Mouse (Mus musculus): ENCODE measurements around the gene Ercc6l2. TPM values are rescaled to one million over a fixed set of nuclear protein-coding genes. Genes with fewer than 3 reads are reported as not detected.
"Not testable (repeated sequence)": the region's sequence is repeated elsewhere in the genome, so short reads cannot be mapped to it uniquely, and the experiment has no call there.

Ercc6l2 gene
- polyA plus RNA-seq, 1 experiment from 2014 or later, result 15.7 TPM

DNA sequence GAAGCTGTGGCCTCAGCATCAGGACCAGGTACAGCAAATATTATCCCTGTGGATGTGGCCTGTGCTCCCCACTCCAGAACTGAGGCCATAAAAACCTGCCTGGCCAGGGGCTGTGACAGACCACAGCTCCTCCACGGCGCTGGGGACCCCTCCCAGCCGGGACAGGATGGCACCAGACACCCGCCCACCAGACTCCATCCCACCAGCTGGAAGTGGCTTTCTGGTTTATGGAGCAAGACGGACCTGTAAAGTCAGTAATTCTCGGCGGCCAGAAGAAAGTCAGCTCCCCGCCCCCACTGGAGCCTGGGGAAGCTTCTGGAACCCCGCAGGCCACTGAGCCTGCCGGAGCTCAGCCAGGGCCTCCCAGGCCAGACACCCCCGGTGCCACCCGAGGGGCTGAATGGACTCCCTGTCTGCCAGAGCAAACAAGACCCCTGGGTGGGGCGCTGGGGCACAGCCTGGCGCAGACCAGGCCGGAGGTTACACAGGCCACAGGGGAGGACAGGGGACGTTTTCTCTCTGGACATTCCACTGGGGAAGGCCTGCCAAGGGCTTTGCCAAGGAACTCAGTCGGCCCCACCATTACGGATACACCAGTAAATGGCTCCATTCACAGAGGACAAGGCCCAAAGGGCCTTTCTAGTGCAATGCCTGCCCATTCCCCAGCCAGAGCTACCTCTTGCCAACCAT is 103.8 kb downstream of the Ercc6l2 start:
- peak; percentile 71 for DNase-seq (ENCODE audit: low spot score)
- peaks cover 28% of the 10 kb centered on the region for H3K4me1 ChIP-seq
- H3K27me3 ChIP-seq (ENCODE audit: insufficient read depth, poor library complexity, severe bottlenecking), result 0 out of 2 replicates have a peak, but pooled peaks cover 3% of the 10 kb centered on the region
- H3K27ac ChIP-seq, result peak overlapping the region; percentile 78
- no peaks in the 10 kb centered on the region for H3K36me3 ChIP-seq
- no peak overlapping the region for H3K4me3 ChIP-seq
- 62% methylated on average over 18 of the region's 18 CpGs for WGBS
- H3K9me3 ChIP-seq, result no peaks in the 10 kb centered on the region

DNA sequence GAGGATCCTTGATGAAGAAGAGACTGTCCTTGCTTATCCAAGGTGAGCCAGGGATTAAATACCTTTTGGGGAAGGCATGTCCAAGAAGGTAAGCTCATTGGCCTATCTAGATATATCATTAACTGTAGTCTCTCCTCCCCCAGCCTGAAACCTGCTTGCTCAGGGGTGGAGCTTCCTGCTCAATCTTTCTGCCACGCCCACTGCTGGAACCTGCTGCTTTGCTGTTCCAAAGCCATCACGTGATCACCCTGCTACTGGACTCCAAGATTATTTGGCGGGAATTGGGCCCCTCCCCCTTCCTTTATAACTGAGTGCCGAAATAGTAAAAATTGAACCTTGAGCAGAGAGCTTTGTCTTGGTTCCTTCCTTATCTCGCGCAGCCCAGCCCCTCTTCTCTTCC is 109.0 kb downstream of the Ercc6l2 start:
- H3K27ac ChIP-seq; DNase-seq (ENCODE audit: low spot score); H3K4me3 ChIP-seq; H3K36me3 ChIP-seq; H3K9me3 ChIP-seq; H3K27me3 ChIP-seq (ENCODE audit: insufficient read depth, poor library complexity, severe bottlenecking): not testable (repeated sequence)
- peaks cover 14% of the 10 kb centered on the region for H3K4me1 ChIP-seq
- 78% methylated on average over 4 of the region's 6 CpGs for WGBS

DNA sequence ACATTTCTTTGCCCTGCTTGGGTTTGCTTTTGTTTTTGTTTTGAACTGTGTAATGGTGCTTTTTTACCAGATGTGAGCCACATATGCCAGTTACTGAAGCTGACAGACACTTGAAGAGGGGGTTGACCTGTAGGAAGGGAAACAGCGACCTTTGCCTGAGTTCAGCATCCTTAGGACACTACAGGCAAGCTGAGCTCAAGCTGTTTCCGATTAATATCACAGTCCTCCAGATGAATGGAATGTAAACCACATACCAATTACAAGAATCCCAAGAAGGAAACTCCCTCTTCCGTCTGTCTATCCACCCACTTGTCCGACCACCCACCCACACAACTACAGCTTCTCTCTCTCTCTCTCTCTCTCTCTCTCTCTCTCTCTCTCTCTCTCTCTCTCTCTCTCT is 112.3 kb downstream of the Ercc6l2 start:
- DNase-seq (ENCODE audit: low spot score), result no peak
- Histone ChIP-seq H3K4me3 (no peak overlapping the region), H3K4me1 (peaks cover 28% of the 10 kb centered on the region), H3K27me3 (ENCODE audit: insufficient read depth, poor library complexity, severe bottlenecking) (no peaks in the 10 kb centered on the region), H3K27ac (0 out of 2 replicates have a peak overlapping the region, but pooled peaks have one; percentile 10), H3K36me3 (no peaks in the 10 kb centered on the region), H3K9me3 (no peaks in the 10 kb centered on the region)
- WGBS, result 29% methylated on average over 4 of the region's 4 CpGs

DNA sequence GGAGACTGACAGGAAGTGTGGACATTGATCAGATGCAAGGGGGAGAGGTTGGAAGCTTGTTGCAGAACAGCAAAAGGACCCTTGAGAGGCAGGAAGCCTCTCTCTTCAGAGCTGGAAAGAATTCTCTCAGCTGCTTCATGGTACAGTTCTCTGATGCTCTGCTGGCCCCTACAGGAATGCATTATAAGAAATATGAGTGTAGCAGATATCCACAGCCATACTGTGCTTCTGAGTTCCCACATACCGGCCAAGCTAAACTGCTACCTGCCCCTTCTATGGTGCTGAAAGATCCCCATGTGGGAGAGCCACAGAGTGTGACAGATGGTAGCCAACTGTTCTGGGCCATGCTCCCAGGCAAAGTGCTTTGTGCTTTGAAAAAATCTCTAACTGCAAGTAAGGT is 114.3 kb downstream of the Ercc6l2 start:
- H3K27ac ChIP-seq, result 0 out of 2 replicates have a peak overlapping the region, but pooled peaks have one; percentile 50
- H3K27me3 ChIP-seq (ENCODE audit: insufficient read depth, poor library complexity, severe bottlenecking), result no peaks in the 10 kb centered on the region
- no peaks in the 10 kb centered on the region for H3K36me3 ChIP-seq
- no peak overlapping the region for H3K4me3 ChIP-seq
- WGBS, result 30% methylated on average over 1 of the region's 1 CpGs
- H3K9me3 ChIP-seq, result no peaks in the 10 kb centered on the region
- H3K4me1 ChIP-seq, result peaks cover 28% of the 10 kb centered on the region
- DNase-seq (ENCODE audit: low spot score), result no peak

DNA sequence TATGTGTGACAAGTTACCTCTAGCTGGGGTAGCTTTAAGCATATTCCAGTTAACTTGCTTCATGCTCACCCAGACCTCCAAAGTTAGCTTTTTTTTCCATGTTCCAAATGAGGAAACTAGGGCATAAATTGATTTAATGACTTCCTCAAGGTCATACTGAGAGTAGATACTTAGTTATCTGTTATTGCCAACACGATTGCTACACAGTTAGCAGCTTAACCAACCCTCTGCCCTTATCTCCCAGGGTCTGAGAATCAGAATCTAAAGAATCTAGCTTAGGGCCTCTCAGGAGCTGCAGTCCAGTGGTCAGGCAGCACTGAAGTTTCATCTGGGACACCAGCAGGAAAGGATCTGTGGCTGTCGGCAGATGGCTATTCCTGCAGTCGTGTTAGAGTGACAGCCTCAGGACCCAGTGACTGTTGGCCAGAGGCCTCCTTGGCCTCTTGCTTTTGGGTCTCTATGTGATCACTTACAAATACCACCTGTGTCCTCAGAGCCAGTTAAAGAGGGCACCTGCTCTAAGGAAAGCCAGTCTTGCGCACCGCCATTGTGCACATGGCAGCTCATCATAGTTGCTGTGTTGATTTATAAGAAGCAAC is 115.0 kb downstream of the Ercc6l2 start:
- DNase-seq (ENCODE audit: low spot score), result no peak
- WGBS, result 51% methylated on average over 5 of the region's 5 CpGs
- Histone ChIP-seq H3K36me3 (no peaks in the 10 kb centered on the region), H3K27ac (peak overlapping the region; percentile 50), H3K27me3 (ENCODE audit: insufficient read depth, poor library complexity, severe bottlenecking) (no peaks in the 10 kb centered on the region), H3K9me3 (no peaks in the 10 kb centered on the region), H3K4me3 (no peak overlapping the region), H3K4me1 (peaks cover 28% of the 10 kb centered on the region)

DNA sequence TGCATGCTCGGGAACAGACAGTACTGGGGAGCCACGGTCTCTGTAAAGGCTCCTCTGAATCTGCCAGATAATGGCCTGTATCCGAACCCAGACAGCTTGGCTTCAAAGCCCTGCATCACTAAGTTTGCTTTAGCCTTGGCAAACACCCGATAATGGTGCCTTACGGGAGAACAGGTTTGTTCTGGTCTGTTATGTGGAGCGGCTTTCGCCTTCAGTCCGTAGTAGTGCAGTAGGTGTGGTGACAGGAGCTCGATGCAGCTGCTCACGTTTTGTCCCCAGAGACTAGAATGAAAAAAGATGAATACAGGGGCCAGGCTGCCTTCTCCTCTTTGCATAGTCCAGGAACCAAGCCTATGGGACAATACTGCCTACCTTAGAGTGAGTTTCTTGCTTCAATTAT is 115.5 kb downstream of the Ercc6l2 start:
- Histone ChIP-seq H3K36me3 (no peaks in the 10 kb centered on the region), H3K4me1 (peaks cover 28% of the 10 kb centered on the region), H3K4me3 (no peak overlapping the region), H3K27ac (peak overlapping the region; percentile 50), H3K27me3 (ENCODE audit: insufficient read depth, poor library complexity, severe bottlenecking) (no peaks in the 10 kb centered on the region), H3K9me3 (no peaks in the 10 kb centered on the region)
- WGBS, result 74% methylated on average over 10 of the region's 10 CpGs
- DNase-seq (ENCODE audit: low spot score), result no peak

DNA sequence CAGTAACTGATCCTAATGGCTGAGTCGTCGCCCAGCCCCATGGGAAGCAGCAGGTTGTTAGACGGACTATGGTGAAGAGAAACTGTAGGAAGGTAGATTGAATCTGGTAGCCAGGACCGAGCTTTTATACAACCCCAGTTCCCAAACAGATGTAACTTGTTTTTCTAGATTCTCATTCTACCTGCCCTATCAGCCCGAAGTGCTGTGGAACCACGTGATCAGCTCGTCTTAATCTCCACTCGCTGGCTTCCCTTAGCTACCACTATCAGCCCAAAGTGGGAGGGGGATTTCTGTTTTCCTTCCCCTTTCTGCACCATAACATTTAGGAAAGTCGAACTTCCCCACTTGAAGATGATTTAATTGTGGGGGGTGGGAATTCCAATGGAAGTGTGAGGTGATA is 121.3 kb downstream of the Ercc6l2 start:
- no peak overlapping the region for H3K27ac ChIP-seq
- no peaks in the 10 kb centered on the region for H3K36me3 ChIP-seq
- no peaks in the 10 kb centered on the region for H3K27me3 ChIP-seq (ENCODE audit: insufficient read depth, poor library complexity, severe bottlenecking)
- whole genome bisulfite sequencing, result 61% methylated on average over 9 of the region's 9 CpGs
- no peak for DNase-seq (ENCODE audit: low spot score)
- peaks cover 13% of the 10 kb centered on the region for H3K4me1 ChIP-seq
- H3K9me3 ChIP-seq, result no peaks in the 10 kb centered on the region
- no peak overlapping the region for H3K4me3 ChIP-seq

DNA sequence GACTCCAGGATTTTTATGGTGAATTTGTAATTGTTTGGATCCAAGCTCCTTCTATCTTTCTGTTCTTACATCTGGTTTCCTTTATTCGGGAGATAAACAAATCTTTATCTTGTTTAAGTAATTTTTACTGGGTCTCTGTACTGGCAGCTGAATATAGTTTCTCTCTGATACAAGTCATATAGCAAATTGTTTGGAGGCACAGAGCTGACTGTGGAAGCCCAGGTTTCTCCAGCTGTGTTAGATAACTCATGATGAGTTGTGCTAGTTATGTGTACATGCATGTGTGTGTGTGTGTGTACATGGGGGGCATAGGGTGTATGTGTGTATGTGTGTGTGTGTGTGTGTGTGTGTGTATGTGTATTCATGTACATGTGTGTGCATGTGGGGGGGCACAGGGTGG is 125.2 kb downstream of the Ercc6l2 start:
- 68% methylated on average over 1 of the region's 1 CpGs for WGBS

DNA sequence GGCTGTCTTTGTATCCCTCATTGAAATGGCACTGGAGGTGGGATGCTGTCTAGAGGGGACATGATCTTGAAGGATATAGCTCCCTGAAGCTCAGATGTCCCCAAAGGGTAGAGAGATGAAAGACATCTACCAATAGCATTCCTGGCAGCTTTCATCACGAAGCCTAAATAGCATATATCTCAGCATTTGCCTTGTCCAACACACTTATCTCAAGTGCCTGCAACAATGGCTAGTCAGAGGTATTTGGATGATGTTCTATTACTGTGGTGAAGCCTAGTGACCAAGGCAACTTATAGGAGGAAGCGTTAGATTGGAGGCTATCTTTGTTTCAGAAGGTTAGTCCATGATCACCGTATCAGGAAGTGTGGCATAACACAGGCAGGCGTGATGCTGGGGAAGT is 126.1 kb downstream of the Ercc6l2 start:
- H3K27ac ChIP-seq, result peak overlapping the region; percentile 30; the same call in 1 of the 2 replicates
- H3K36me3 ChIP-seq, result no peaks in the 10 kb centered on the region
- WGBS, result 51% methylated on average over 4 of the region's 4 CpGs
- peaks cover 20% of the 10 kb centered on the region for H3K4me1 ChIP-seq
- no peak for DNase-seq (ENCODE audit: low spot score)
- H3K27me3 ChIP-seq (ENCODE audit: insufficient read depth, poor library complexity, severe bottlenecking), result no peaks in the 10 kb centered on the region
- no peak overlapping the region for H3K4me3 ChIP-seq
- no peaks in the 10 kb centered on the region for H3K9me3 ChIP-seq

More for the DNA sequence above, 125.2 kb downstream of the Ercc6l2 start:
- H3K27me3 ChIP-seq (ENCODE audit: insufficient read depth, poor library complexity, severe bottlenecking), result no peaks in the 10 kb centered on the region
- H3K4me1 ChIP-seq, result peaks cover 20% of the 10 kb centered on the region
- H3K4me3 ChIP-seq, result no peak overlapping the region
- no peak for DNase-seq (ENCODE audit: low spot score)
- H3K9me3 ChIP-seq, result no peaks in the 10 kb centered on the region
- no peaks in the 10 kb centered on the region for H3K36me3 ChIP-seq
- no peak overlapping the region for H3K27ac ChIP-seq

DNA sequence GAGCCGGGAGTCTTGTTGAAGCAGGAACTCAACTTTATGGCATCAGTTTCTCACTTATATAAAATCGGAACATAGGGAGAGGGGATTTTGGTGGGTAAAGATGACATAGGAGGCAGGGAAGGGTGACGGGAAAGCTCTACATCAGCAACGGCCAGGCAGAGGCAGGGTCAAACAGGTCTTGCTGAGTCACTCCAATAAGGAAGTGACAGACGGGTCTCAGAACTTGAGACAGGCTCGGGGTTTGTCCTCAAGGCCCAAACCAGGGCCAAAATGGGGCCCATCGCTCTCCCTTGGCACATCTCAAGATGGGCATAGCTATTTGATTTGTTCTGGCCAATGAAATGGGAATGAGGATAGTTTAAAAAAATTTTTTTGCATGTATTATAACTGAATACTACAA is 128.6 kb downstream of the Ercc6l2 start:
- Histone ChIP-seq H3K36me3 (no peaks in the 10 kb centered on the region), H3K27me3 (ENCODE audit: insufficient read depth, poor library complexity, severe bottlenecking) (0 out of 2 replicates have a peak, but pooled peaks cover under 1% of the 10 kb centered on the region), H3K4me3 (no peak overlapping the region), H3K27ac (no peak overlapping the region), H3K4me1 (peaks cover 17% of the 10 kb centered on the region), H3K9me3 (no peaks in the 10 kb centered on the region)
- no peak for DNase-seq (ENCODE audit: low spot score)
- WGBS, result 77% methylated on average over 7 of the region's 7 CpGs

DNA sequence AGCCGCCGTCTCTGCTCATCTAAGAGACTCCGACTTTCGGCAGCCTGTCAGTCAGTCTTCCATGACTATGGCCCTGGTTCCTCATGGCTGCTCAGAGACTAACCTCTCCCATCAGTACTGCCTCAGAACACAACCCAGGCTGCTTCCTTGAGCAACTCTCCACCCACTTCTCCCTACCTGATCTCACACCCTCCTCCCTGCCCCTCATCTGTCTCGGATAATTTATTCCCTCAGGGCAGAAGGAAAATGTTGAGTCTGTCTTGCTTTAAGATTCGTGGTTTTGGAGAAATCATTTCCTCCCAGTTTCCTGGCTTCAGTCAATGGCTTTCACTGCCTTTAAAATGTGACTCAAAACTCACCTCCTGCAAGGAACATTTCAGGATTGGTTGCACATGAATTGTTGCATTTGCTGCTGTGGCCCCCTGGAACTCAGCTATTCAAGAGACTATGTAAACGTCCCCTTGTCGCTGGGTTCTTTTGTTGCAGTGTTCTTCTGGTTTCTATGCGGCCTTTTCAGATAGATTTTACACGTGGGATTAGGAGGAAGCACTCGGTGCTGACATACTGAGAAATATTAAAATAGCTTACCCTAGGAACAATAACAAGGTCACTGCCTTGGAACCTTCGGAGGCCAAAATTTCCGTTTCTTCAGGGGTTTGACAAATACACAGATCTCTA is 129.4 kb downstream of the Ercc6l2 start:
- H3K27me3 ChIP-seq (ENCODE audit: insufficient read depth, poor library complexity, severe bottlenecking), result 0 out of 2 replicates have a peak, but pooled peaks cover 3% of the 10 kb centered on the region
- 67% methylated on average over 13 of the region's 13 CpGs for WGBS

More for the DNA sequence above, 129.4 kb downstream of the Ercc6l2 start:
- H3K27ac ChIP-seq, result no peak overlapping the region
- H3K36me3 ChIP-seq, result no peaks in the 10 kb centered on the region
- H3K4me3 ChIP-seq, result no peak overlapping the region
- H3K9me3 ChIP-seq, result no peaks in the 10 kb centered on the region
- no peak for DNase-seq (ENCODE audit: low spot score)
- peaks cover 17% of the 10 kb centered on the region for H3K4me1 ChIP-seq

Data from heart, embryonic 10.5 days (tissue).